Mouse (Mus musculus) embryonic facial prominence, embryonic 11.5 days (tissue): Measurements from ENCODE around the gene Rtn4. TPM values are rescaled to one million over a fixed set of nuclear protein-coding genes. Genes with fewer than 3 reads are reported as not detected.
"Not testable (repeated sequence)": the region's sequence is repeated elsewhere in the genome, so short reads cannot be mapped to it uniquely, and the experiment has no call there.

Experiments
- ATAC-seq: fragments of 200-750 bp; cut with Nextera tagmentation; replicated peaks from 2 replicates; pipeline ENCODE4 v1.8.0; 2017; ENCODE audit warnings: low read depth; ENCODE audit not compliant: insufficient number of reproducible peaks, low FRiP score, low TSS enrichment
- DNase-seq: peaks from one replicate; pipeline ENCODE4 v3.0.0-alpha.2; 2015; ENCODE audit warnings: low spot score
- H3K27ac ChIP-seq: fragments of 300-500 bp; sonication (generic); replicated peaks from 2 replicates; pipeline ENCODE4 v1.5.1; 2014; ENCODE audit warnings: mild to moderate bottlenecking, low read depth, low read length, control low read depth
- H3K27me3 ChIP-seq: fragments of 300-500 bp; sonication (generic); 2 replicates; pipeline ENCODE4 v1.6.1; 2014; ENCODE audit warnings: mild to moderate bottlenecking, low read length, moderate library complexity, mixed read lengths; ENCODE audit not compliant: control insufficient read depth, insufficient read depth
- H3K36me3 ChIP-seq: fragments of 300-500 bp; sonication (generic); replicated peaks from 2 replicates; pipeline ENCODE4 v1.6.1; 2014; ENCODE audit warnings: low read depth, mild to moderate bottlenecking, low read length, moderate library complexity, mixed read lengths; ENCODE audit not compliant: control insufficient read depth, insufficient read depth
- H3K4me1 ChIP-seq: fragments of 300-500 bp; sonication (generic); 2 replicates; pipeline ENCODE4 v1.6.1; 2014; ENCODE audit warnings: low read length, mixed read lengths; ENCODE audit not compliant: control insufficient read depth, insufficient read depth
- H3K4me2 ChIP-seq: fragments of 300-500 bp; sonication (generic); 2 replicates; pipeline ENCODE4 v1.6.1; 2014; ENCODE audit warnings: low read depth, mild to moderate bottlenecking, control low read depth, low read length, moderate library complexity
- H3K4me3 ChIP-seq: fragments of 300-500 bp; sonication (generic); 2 replicates; pipeline ENCODE4 v1.5.1; 2014; ENCODE audit warnings: low read depth, low read length, control low read depth
- H3K9ac ChIP-seq: fragments of 300-500 bp; sonication (generic); replicated peaks from 2 replicates; pipeline ENCODE4 v1.6.1; 2014; ENCODE audit warnings: mild to moderate bottlenecking, control low read depth, low read length
- H3K9me3 ChIP-seq: fragments of 300-500 bp; sonication (generic); replicated peaks from 2 replicates; pipeline ENCODE4 v1.6.1; 2016; ENCODE audit warnings: mild to moderate bottlenecking, low read length, inconsistent platforms, mixed read lengths; ENCODE audit not compliant: control insufficient read depth
- WGBS: fragments of 180-500 bp; shearing (Covaris S2); extraction: QIAGEN DNeasy Blood & Tissue Kit; methylation state at CpG from one replicate; pipeline ENCODE4 v1.1.7; 2014; 5-methylcytosine and 5-hydroxymethylcytosine counted together
- polyA plus RNA-seq: library from polyadenylated mRNA; unstranded; fragments of >200 nt; fragmentation: Nextera tagmentation; extraction: Ambion mirVana; gene quantifications from 2 replicates; pipeline ENCODE4 v1.2.1, GENCODE M21; 2014

The Rtn4 gene
- polyA plus RNA-seq, 1 experiment from 2014 or later = 75.1 TPM

DNA sequence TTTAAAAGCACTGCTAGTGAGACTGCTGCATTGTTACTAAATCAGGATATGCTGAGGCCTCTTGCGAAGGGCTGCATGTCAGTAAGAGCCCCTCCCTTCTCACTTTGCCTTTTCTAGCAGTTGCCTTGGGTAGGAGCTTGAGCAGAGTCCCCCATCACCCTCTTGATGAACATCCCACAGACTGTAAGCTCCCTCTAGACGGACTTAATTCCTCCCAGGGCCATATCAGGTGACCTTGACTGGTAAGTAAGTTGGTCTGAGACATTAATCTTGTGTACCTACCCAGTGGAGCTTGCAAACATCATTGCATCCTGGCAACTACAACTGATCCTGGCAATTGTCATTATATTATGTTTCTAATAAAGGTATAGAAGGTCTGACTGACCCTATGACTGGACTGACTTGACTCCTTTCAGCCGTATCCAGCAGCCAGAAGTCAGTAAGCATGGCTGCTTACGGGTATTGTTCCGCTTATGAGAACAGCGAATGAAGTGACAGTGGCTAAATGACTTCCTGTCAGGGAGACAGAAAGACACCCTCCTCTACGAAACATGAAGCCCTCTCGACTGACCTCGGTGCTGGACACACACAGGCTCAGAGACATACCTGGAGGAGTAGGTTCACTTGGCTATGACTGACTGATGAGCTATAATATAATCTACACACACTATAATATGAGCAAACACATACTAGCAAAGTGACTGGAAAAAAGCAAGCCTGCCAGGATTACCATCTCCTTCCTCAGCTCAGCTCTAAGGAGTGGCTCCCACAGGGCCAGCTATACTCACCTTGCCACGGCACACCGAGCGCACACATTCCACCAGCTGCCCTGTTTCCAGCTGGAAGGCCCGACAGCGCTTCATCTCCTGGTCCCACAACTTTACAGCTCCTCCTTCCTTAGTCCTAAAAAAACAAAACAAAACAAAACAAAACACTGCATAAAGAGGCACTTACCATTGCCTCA, 59.2 kb downstream of the Rtn4 start:
- 85% methylated on average over 14 of the region's 14 CpGs for WGBS
- Histone ChIP-seq H3K4me1 (no peaks in the 10 kb centered on the region), H3K9me3 (no peaks in the 10 kb centered on the region), H3K27me3 (no peaks in the 10 kb centered on the region), H3K36me3 (no peaks in the 10 kb centered on the region), H3K4me2 (no peak overlapping the region), H3K4me3 (no peak overlapping the region), H3K27ac (no peak overlapping the region), H3K9ac (no peak overlapping the region)
- DNase-seq = no peak
- ATAC-seq = no peak

DNA sequence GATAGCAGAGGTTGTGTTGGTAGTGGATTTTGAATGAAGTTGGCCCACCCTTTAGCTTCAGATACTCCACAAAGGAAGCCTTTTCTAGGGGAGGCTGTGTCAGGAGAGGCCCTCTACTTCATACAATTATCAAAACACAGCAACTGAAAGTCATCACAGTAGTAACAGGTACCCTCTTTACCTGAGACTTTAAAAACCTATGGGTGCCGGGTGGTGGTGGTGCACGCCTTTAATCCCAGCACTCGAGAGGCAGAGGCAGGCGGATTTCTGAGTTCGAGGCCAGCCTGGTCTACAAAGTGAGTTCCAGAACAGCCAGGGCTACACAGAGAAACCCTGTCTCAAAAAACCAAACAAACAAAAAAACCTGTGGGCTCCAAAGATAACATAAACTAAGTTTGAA, 63.3 kb downstream of the Rtn4 start:
- ATAC-seq, H3K4me1 ChIP-seq, H3K4me2 ChIP-seq, H3K9me3 ChIP-seq, H3K36me3 ChIP-seq, H3K27me3 ChIP-seq, H3K27ac ChIP-seq, H3K4me3 ChIP-seq, DNase-seq, H3K9ac ChIP-seq: not testable (repeated sequence)
- 91% methylated on average over 5 of the region's 5 CpGs for WGBS

DNA sequence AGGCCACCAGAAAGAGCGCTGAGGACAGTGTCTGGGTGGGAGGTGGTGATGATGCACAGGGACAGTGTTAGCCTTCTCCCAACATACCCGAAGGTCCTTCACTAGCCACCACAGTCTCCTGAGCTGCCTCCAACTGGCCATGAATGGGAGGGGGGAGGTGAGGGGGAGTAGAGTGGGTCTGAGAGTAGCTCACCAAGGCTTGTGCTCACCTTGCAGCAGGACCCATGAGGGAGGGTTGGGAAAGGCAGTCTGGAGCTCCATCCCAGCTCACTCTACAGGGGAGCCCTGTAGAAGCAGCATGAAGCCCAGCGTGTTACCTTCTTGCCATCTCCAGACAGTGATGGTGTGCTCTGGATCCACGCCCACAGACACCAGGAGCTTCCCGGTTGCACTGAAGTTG, 65.9 kb downstream of the Rtn4 start:
- no peaks in the 10 kb centered on the region for H3K9me3 ChIP-seq
- no peaks in the 10 kb centered on the region for H3K4me1 ChIP-seq
- 90% methylated on average over 5 of the region's 5 CpGs for WGBS
- H3K36me3 ChIP-seq = no peaks in the 10 kb centered on the region
- no peak overlapping the region for H3K4me3 ChIP-seq
- peak; percentile 72 for ATAC-seq
- H3K27ac ChIP-seq = no peak overlapping the region
- DNase-seq = no peak
- H3K9ac ChIP-seq = no peak overlapping the region
- no peaks in the 10 kb centered on the region for H3K27me3 ChIP-seq
- H3K4me2 ChIP-seq = no peak overlapping the region

DNA sequence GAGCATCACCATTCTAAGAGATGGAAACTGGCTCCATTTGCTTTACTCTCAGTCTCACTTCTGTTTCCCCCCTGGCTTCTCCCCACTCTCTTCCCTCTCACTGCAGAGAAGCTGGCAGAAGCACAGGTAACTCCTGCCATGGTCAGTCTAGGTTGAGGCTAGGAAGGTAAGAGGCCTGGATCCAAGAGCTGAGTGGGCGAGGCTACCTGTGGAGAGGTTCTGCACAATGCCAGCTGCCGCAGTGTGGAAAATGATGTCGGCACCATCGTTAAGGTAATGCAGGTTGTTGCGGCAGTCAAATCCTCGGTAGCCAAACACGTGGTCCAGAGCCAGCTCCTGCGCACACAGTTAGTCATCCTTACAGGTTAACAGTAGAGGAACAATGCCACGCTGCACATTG, 68.6 kb downstream of the Rtn4 start:
- no peak overlapping the region for H3K9ac ChIP-seq
- H3K27me3 ChIP-seq = no peaks in the 10 kb centered on the region
- 95% methylated on average over 9 of the region's 9 CpGs for WGBS
- H3K4me1 ChIP-seq = no peaks in the 10 kb centered on the region
- no peak overlapping the region for H3K4me3 ChIP-seq
- H3K4me2 ChIP-seq = no peak overlapping the region
- no peak for DNase-seq
- H3K27ac ChIP-seq = no peak overlapping the region
- no peaks in the 10 kb centered on the region for H3K36me3 ChIP-seq
- H3K9me3 ChIP-seq = no peaks in the 10 kb centered on the region
- no peak for ATAC-seq

DNA sequence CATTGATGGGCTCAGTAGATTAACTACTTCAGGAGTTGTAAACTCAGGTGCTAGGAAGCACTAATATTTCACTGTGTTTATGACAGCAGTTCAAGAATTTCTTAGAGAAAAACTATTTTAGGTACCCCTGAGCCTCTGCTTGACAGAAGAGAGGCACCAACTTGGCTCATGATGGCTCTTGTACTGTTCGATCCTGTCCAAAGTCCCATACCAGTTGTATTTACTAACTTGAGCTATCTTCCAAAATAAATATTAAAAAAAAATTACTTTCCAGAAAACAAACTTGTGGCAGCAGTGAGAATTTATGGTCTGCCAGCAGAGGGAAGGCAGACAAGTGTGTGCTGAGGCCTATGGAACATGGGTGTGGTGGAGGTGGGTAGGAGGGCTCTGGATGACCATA, 70.0 kb downstream of the Rtn4 start:
- no peak overlapping the region for H3K4me3 ChIP-seq
- no peaks in the 10 kb centered on the region for H3K9me3 ChIP-seq
- no peak for DNase-seq
- ATAC-seq = no peak
- H3K9ac ChIP-seq = no peak overlapping the region
- 90% methylated on average over 1 of the region's 1 CpGs for WGBS
- H3K27me3 ChIP-seq = no peaks in the 10 kb centered on the region
- no peak overlapping the region for H3K4me2 ChIP-seq
- no peaks in the 10 kb centered on the region for H3K36me3 ChIP-seq
- H3K4me1 ChIP-seq = no peaks in the 10 kb centered on the region
- H3K27ac ChIP-seq = no peak overlapping the region

DNA sequence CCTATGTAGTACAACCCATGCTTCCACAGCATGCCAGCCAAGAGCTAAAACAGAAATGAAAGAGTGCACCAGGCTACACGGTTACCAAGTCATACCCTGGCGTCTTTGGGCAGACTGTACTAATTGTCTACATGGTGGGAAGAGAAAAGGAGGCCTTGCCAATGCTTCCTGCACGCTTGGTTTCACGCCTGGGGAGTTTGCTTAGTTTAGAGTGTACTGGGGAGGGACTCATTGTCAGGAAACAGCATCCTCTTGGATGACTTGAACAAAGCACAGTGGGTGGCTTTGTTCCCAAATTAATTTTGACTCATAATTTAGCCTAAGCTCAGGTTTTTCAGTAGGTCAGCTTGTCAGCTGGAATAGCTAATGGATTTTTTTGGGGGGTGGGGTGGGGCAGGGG, 72.3 kb downstream of the Rtn4 start:
- no peaks in the 10 kb centered on the region for H3K27me3 ChIP-seq
- no peaks in the 10 kb centered on the region for H3K36me3 ChIP-seq
- no peak overlapping the region for H3K4me3 ChIP-seq
- WGBS = 47% methylated on average over 4 of the region's 4 CpGs
- H3K9ac ChIP-seq = no peak overlapping the region
- H3K4me2 ChIP-seq = no peak overlapping the region
- no peak for DNase-seq
- no peak for ATAC-seq
- H3K9me3 ChIP-seq = no peaks in the 10 kb centered on the region
- no peak overlapping the region for H3K27ac ChIP-seq
- H3K4me1 ChIP-seq = no peaks in the 10 kb centered on the region

DNA sequence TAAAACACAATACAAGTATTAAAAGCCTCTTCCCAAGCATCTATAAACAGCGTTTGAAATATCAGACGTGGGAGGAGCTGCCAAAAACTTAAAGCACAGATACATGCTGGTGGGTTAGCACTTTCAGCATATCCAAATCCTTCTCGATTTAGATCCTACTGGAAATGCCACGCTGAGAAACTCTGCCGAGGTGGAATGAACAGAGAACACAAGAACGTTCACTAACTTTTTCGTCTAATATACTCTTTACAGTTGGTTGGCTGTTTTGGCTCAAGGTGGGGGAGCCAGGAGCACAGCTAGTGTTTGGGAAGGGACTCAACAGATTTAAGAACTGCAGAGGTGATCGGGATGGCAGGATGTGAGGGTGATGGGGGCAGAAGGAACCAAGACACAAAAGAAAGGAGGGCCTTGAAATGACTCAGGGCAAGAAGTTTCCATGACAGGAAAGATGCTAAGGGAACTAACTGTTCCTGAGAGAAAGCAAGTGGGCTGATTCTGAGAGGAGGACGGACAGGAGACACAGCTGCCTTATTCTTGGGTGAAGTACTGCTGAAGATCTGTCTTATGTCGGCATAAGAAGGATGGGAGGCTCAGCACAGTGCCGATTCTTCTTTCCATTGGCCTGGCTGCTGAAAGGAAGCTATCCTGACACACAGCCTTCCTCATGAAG, 73.7 kb downstream of the Rtn4 start:
- Histone ChIP-seq H3K36me3 (no peaks in the 10 kb centered on the region), H3K27me3 (no peaks in the 10 kb centered on the region), H3K4me3 (no peak overlapping the region), H3K9ac (no peak overlapping the region), H3K9me3 (no peaks in the 10 kb centered on the region), H3K27ac (no peak overlapping the region), H3K4me1 (no peaks in the 10 kb centered on the region), H3K4me2 (no peak overlapping the region)
- 76% methylated on average over 11 of the region's 11 CpGs for WGBS
- no peak for ATAC-seq
- DNase-seq = no peak

DNA sequence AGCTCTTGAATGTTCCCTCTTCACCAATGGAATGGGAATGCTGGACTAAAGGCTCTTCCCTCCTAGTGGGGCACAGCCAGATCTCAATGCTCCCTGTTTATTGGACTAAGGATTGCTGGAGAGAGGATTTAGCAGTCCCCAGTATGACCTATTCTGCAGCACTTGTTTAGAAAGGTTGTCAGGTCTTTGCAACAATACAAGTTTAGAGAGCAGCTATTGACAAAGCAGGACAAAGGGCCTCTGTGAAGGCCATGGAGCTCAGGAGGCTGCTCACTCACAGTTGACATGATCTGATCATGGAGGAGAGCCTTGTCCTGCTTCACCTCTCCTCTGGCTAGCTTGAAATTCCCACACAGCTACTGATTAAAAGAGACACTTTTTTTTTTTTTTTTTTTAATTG, 75.8 kb downstream of the Rtn4 start:
- DNase-seq (no peak), ATAC-seq (no peak)
- Histone ChIP-seq H3K9me3 (no peaks in the 10 kb centered on the region), H3K4me3 (no peak overlapping the region), H3K27ac (no peak overlapping the region), H3K4me2 (no peak overlapping the region), H3K27me3 (no peaks in the 10 kb centered on the region), H3K9ac (no peak overlapping the region), H3K4me1 (no peaks in the 10 kb centered on the region), H3K36me3 (no peaks in the 10 kb centered on the region)
